Mouse (Mus musculus) stomach, postnatal 0 days (tissue): ENCODE data around the gene Mea1.

Experiments used
- CTCF ChIP-seq: IDR thresholded peaks from 2 replicates; pipeline ENCODE4 v1.5.1; 2016; ENCODE audit warnings: antibody characterized with exemption, low read depth, mild to moderate bottlenecking, moderate library complexity
- EP300 ChIP-seq: optimal IDR thresholded peaks from 2 replicates; pipeline ENCODE3; 2016; ENCODE audit warnings: antibody characterized with exemption

GRCm38 (mm10) chr17:46651755-46652547 is 26.6 kb upstream of the Mea1 start:
- no peak for TF ChIP-seq EP300
- TF ChIP-seq CTCF = no peak
